Mouse (Mus musculus) stomach, embryonic 16.5 days (tissue): ENCODE results near the gene Kcna7. TPM values are rescaled to one million over a fixed set of nuclear protein-coding genes. Genes with fewer than 3 reads are reported as not detected.

Experiments used
- ATAC-seq: fragments of 200-750 bp; cut with Nextera tagmentation; 2 replicates; pipeline ENCODE4 v1.8.0; 2017; ENCODE audit warnings: moderate number of reproducible peaks, moderate TSS enrichment; ENCODE audit not compliant: insufficient read depth, low FRiP score
- H3K27ac ChIP-seq: fragments of 300-500 bp; sonication (generic); 2 replicates; pipeline ENCODE4 v1.5.1; 2014; ENCODE audit warnings: low read length
- H3K27me3 ChIP-seq: fragments of 300-500 bp; sonication (generic); 2 replicates; pipeline ENCODE4 v1.6.1; 2014; ENCODE audit warnings: low read length, control low read depth, mixed read lengths; ENCODE audit not compliant: control insufficient read depth, insufficient read depth
- H3K36me3 ChIP-seq: fragments of 300-500 bp; sonication (generic); 2 replicates; pipeline ENCODE4 v1.6.1; 2014; ENCODE audit warnings: low read length; ENCODE audit not compliant: control insufficient read depth, insufficient read depth
- H3K4me1 ChIP-seq: fragments of 300-500 bp; sonication (generic); 2 replicates; pipeline ENCODE4 v1.6.1; 2014; ENCODE audit warnings: low read length, control low read depth, mixed read lengths; ENCODE audit not compliant: control insufficient read depth, insufficient read depth
- H3K4me2 ChIP-seq: fragments of 300-500 bp; sonication (generic); 2 replicates; pipeline ENCODE4 v1.6.1; 2014; ENCODE audit warnings: low read depth, low read length, mixed read lengths
- H3K4me3 ChIP-seq: fragments of 300-500 bp; sonication (generic); replicated peaks from 2 replicates; pipeline ENCODE4 v1.5.1; 2014; ENCODE audit warnings: mild to moderate bottlenecking, low read length
- H3K9ac ChIP-seq: fragments of 300-500 bp; sonication (generic); 2 replicates; pipeline ENCODE4 v1.6.1; 2014; ENCODE audit warnings: low read length
- H3K9me3 ChIP-seq: fragments of 300-500 bp; sonication (generic); replicated peaks from 2 replicates; pipeline ENCODE4 v1.6.1; 2016; ENCODE audit warnings: low read length, control low read depth; ENCODE audit not compliant: control insufficient read depth
- WGBS: fragments of 180-500 bp; shearing (Covaris S2); extraction: QIAGEN DNeasy Blood & Tissue Kit; methylation state at CpG from one replicate; pipeline ENCODE4 v1.1.7; 2014; 5-methylcytosine and 5-hydroxymethylcytosine counted together
- polyA plus RNA-seq: library from polyadenylated mRNA; unstranded; fragments of >200 nt; fragmentation: Nextera tagmentation; extraction: Ambion mirVana; gene quantifications from 2 replicates; pipeline ENCODE4 v1.2.1, GENCODE M21; 2015

The Kcna7 gene
- polyA plus RNA-seq, 1 experiment from 2014 or later = 0.09 TPM

DNA sequence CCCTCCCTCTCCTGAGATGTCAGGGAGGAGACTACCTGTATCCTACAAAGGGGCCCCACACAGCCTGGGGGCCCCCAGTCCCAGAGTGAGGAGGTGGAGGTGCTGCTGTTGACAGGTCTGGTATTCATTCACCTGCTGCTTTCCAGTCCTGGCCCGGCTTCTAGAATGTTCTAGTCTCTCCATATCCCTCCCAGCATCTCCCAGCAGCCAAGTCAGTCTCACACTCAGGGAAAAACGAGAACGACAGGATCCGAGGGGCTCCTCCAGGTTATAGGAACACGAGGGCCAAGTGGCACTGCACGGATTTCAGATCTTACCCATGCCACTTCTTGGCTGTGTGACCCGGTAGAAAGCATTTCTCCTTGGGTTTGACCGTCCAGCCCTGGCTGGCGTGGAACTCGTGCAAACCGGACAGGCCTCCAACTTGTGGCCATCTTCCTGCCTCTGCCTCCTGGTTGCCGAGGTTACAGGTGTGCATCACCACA is 9.3 kb downstream of the Kcna7 start:
- Histone ChIP-seq H3K36me3 (no peaks in the 10 kb centered on the region), H3K9me3 (no peaks in the 10 kb centered on the region), H3K4me1 (peaks cover 23% of the 10 kb centered on the region; the same call in 1 of the 2 replicates), H3K9ac (no peak overlapping the region), H3K4me3 (no peak overlapping the region), H3K27ac (no peak overlapping the region), H3K4me2 (peak overlapping the region; percentile 91; the same call in 1 of the 2 replicates), H3K27me3 (peaks cover 26% of the 10 kb centered on the region)
- 50% methylated on average over 12 of the region's 12 CpGs for WGBS
- ATAC-seq = no peak

DNA sequence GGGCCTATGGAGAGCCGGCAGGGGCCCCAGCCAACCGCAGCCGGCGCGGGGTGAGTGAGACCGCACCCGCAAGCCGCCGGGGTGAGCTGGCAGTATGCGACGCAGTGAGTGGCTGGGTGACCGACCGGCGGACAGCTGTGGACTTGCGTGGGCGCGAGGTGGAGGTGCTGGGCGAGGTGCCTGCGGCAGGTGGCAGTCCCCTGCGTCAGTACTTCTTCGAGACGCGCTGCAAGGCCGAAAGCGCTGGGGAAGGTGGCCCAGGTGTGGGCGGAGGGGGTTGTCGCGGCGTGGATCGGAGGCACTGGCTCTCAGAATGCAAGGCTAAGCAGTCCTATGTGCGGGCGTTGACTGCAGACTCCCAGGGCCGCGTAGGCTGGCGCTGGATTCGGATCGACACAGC is 10.2 kb downstream of the Kcna7 start:
- H3K27ac ChIP-seq = no peak overlapping the region
- H3K4me2 ChIP-seq = peak overlapping the region; percentile 22
- WGBS = 27% methylated on average over 37 of the region's 37 CpGs
- no peaks in the 10 kb centered on the region for H3K9me3 ChIP-seq
- H3K4me1 ChIP-seq = peaks cover 31% of the 10 kb centered on the region; the same call in 1 of the 2 replicates
- ATAC-seq = no peak
- no peaks in the 10 kb centered on the region for H3K36me3 ChIP-seq
- peaks cover 26% of the 10 kb centered on the region for H3K27me3 ChIP-seq
- 0 out of 2 replicates have a peak overlapping the region, but pooled peaks have one; percentile 40 for H3K9ac ChIP-seq
- H3K4me3 ChIP-seq = peak overlapping the region; percentile 7

DNA sequence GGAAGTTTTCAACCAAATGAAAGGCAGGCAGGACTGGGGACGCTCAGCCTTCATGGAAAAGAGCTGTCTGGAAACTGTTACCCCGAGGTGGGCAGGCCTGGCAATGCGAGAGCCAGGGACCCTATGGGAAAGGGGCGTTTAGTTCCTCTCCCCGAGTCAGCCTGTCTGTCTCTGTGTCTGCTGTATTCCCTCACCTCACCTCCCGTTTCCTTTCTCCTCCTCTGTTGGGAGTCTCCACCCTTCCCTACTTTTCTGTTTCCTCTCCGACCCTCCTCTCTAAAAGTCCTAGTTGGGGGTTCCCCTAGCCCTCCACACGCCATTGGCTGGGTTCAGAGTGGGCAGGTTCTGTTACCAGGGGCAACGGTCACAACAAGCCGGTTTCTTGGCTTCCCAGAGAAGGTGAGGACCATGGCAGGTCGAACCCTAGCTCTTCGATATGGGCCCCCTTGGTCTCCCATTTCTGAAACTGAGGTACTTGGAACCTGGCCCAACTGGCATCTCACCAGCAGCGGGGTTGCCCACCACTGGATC is 12.6 kb downstream of the Kcna7 start:
- no peak overlapping the region for H3K27ac ChIP-seq
- H3K4me1 ChIP-seq = peaks cover 33% of the 10 kb centered on the region; the same call in 1 of the 2 replicates
- no peak overlapping the region for H3K4me3 ChIP-seq
- H3K4me2 ChIP-seq = no peak overlapping the region
- no peaks in the 10 kb centered on the region for H3K9me3 ChIP-seq
- peaks cover 21% of the 10 kb centered on the region for H3K27me3 ChIP-seq
- H3K9ac ChIP-seq = no peak overlapping the region
- no peak for ATAC-seq
- WGBS = 8% methylated on average over 13 of the region's 13 CpGs
- H3K36me3 ChIP-seq = peaks cover 13% of the 10 kb centered on the region; the same call in 1 of the 2 replicates

DNA sequence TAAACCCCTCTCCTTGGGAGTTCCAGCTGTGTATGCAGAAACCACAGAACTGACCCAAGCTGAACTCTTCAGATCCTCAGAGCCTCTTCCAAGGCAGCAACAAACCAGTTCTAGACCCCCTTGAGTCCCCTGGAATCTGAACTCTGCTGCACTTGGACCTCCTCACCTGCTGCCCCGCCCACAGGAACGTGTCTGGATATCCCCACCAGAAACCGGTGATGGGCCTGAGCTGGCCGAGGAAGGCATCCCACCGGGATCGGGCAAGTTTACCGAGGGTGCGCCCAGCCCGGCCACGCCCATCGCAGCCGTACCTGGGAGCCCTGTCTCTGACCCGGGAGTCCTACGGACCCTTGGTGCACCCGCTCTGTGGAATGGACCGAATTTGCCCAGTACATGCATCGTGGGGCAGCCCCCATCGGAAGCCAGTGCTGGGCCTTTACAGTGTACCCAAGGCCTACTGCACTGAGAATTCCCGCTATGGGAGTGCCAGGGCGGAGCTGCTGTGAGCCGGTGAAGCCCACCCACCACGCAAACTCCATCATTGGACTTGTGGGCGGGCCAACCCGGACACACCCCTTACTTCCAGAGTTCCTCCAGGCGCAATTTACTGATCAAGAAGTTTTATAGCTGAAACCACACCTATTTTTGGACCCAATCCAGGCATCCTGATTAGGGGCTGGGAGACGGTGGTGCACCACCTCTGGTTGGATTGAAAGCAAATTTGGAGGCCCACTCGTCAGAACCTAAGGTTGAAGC is 14.6 kb downstream of the Kcna7 start:
- H3K27me3 ChIP-seq = peaks cover 12% of the 10 kb centered on the region
- WGBS = 15% methylated on average over 27 of the region's 27 CpGs
- no peak overlapping the region for H3K27ac ChIP-seq
- no peak overlapping the region for H3K4me3 ChIP-seq
- peak overlapping the region; percentile 19; the same call in 1 of the 2 replicates for H3K4me2 ChIP-seq
- H3K9ac ChIP-seq = no peak overlapping the region
- peaks cover 19% of the 10 kb centered on the region for H3K36me3 ChIP-seq
- peaks cover 25% of the 10 kb centered on the region; the same call in 1 of the 2 replicates for H3K4me1 ChIP-seq
- ATAC-seq = 0 out of 2 replicates have a peak, but pooled peaks have one; percentile 15
- no peaks in the 10 kb centered on the region for H3K9me3 ChIP-seq

DNA sequence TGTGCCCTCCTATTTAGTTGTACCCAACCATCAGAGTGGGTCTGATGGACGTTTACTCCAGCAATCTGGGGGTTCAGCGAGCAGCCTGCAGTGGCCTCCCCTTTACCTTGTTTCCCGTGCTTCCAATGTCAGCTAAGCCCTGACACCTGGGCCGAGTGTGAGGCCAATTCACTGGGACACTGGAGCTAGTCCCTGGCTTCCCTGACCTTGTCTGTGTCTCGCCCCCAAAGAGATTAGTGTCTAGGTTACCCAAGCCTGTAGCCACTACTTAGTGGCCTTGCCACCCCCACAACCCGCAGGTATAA is 15.1 kb downstream of the Kcna7 start, which contains the start of gene Lhb:
Gene Lhb (plus strand): TSS at position 206 of the 305 bp plus-strand sequence.
- H3K27me3 ChIP-seq = peaks cover 7% of the 10 kb centered on the region; the same call in 1 of the 2 replicates
- no peak within 1 kb of the TSS for H3K9ac ChIP-seq
- WGBS = 58% methylated on average over 6 of the region's 6 CpGs

DNA sequence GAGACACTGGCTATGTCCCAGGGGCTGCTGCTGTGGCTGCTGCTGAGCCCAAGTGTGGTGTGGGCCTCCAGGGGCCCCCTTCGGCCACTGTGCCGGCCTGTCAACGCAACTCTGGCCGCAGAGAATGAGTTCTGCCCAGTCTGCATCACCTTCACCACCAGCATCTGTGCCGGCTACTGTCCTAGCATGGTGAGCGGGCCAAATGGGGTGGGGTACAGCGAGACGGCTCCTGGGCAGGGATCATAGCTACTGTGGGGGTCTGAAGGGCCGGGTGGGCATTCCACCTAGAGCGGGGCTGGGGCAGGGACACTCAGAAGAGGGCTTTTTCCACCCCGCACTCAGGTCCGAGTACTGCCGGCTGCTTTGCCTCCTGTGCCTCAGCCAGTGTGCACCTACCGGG is 15.7 kb downstream of the Kcna7 start:
- 0 out of 2 replicates have a peak, but pooled peaks cover 4% of the 10 kb centered on the region for H3K27me3 ChIP-seq
- 92% methylated on average over 14 of the region's 14 CpGs for WGBS
- H3K27ac ChIP-seq = no peak overlapping the region
- peaks cover 23% of the 10 kb centered on the region for H3K36me3 ChIP-seq
- H3K4me1 ChIP-seq = peaks cover 20% of the 10 kb centered on the region; the same call in 1 of the 2 replicates
- no peak overlapping the region for H3K9ac ChIP-seq
- no peak overlapping the region for H3K4me3 ChIP-seq
- no peak for ATAC-seq
- H3K4me2 ChIP-seq = no peak overlapping the region
- no peaks in the 10 kb centered on the region for H3K9me3 ChIP-seq

More for the DNA sequence above, 15.1 kb downstream of the Kcna7 start, which contains the start of gene Lhb:
- H3K4me1 ChIP-seq = peaks cover 22% of the 10 kb centered on the region; the same call in 1 of the 2 replicates
- no peaks in the 10 kb centered on the region for H3K9me3 ChIP-seq
- H3K27ac ChIP-seq = no peak within 1 kb of the TSS
- no peak within 1 kb of the TSS for H3K4me3 ChIP-seq
- H3K36me3 ChIP-seq = peaks cover 22% of the 10 kb centered on the region
- H3K4me2 ChIP-seq = peak within 1 kb of the TSS; percentile 19; the same call in 1 of the 2 replicates
- ATAC-seq = no peak

DNA sequence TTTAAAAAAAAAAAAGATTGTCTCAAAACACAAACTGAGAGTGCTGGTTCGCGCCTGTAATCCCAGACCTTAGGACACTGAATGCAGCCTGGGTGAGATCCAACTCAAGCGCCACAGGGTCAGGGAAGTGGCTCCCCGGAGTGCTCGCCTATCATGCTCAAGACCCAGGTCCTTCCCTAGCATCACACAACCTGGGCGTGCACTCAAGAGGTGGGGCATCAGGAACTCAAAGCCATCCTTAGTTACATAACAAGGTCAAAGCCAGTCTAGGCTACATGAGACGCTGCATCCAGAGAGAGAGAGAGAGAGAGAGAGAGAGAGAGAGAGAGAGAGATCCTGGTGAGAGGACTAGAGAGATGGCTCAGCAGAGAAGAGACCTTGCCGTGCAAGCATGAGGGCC is 21.1 kb downstream of the Kcna7 start:
- Histone ChIP-seq H3K27ac (no peak overlapping the region), H3K4me2 (no peak overlapping the region), H3K4me3 (no peak overlapping the region), H3K27me3 (no peaks in the 10 kb centered on the region), H3K4me1 (no peaks in the 10 kb centered on the region), H3K9ac (no peak overlapping the region), H3K36me3 (peaks cover 25% of the 10 kb centered on the region), H3K9me3 (no peaks in the 10 kb centered on the region)
- WGBS = 89% methylated on average over 8 of the region's 8 CpGs
- ATAC-seq = no peak

DNA sequence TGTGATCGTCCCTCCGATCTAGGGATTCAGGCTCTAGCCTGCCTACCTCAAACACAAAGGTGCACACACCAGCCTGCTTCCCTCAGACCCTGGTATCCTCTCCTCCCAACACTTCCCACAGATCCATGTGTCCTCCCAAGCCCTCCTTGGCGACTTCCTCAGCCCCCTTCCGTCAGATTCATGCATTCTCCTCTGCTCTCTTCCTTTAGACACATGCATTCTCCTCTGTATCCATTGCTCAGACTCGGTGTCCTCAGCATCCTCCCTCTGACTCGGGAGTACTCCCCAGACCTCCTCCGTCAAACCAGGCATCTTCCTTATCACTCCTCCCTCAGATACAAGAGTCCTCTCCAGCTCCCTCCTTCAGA is 28.4 kb downstream of the Kcna7 start:
- Histone ChIP-seq H3K4me2 (peak overlapping the region; percentile 89), H3K9ac (peak overlapping the region; percentile 84), H3K4me3 (peak overlapping the region; percentile 81), H3K36me3 (no peaks in the 10 kb centered on the region; the same call in 1 of the 2 replicates), H3K4me1 (peaks cover 37% of the 10 kb centered on the region), H3K9me3 (no peaks in the 10 kb centered on the region), H3K27ac (peak overlapping the region; percentile 88), H3K27me3 (no peaks in the 10 kb centered on the region)
- ATAC-seq = no peak
- WGBS = 0% methylated on average over 7 of the region's 7 CpGs
